Comparison of ENCODE assay signal across 9 mouse cellular contexts in genomic region chr10:21382914-21383313, GRCm38 (mm10). TPM values are rescaled to one million over a fixed set of nuclear protein-coding genes. Genes with fewer than 3 reads are reported as not detected.
DNase-seq lines count a peak whose midpoint lies in the region; ATAC-seq and TF ChIP-seq lines count a peak whose summit lies in the region.
"Had no signal": no experiment of that assay in that cellular context is flagged by ENCODE, and none has a peak within 500 bp of the region (broad histone marks: within the 10 kb centered on the region; RNA-seq: fewer than 3 reads in every experiment).

No protein-coding gene starts in this region.

- H3K4me2 ChIP-seq in limb, embryonic 14.5 days (replicated peaks; ENCODE audit: low read depth, low read length, severe bottlenecking): no peak overlapping the region

- no peak overlapping the region for H3K9ac ChIP-seq in limb, embryonic 14.5 days (ENCODE audit: low read depth, low read length, severe bottlenecking)

- WGBS in limb, embryonic 14.5 days: 27% methylated on average over 6 of the region's 6 CpGs

- intact Hi-C loops in left cerebral cortex, postnatal 36 days (cut with DNase I): loop anchor here (2.0 kb wide), 2 partner anchors 82 to 630 kb away; no protein-coding TSS in a partner anchor

- peak; percentile 28 to 86 for DNase-seq in adrenal gland, adult (ENCODE audit: inconsistent age in 2 of 2, low spot score in 1 of 2)
- no peak for DNase-seq in adrenal gland, postnatal 25 days
- DNase-seq in left cerebral cortex, adult 11 months (ENCODE audit: low spot score): peak; percentile 69
- no peak for DNase-seq in left cerebral cortex, postnatal 36 days (ENCODE audit: low spot score in 2 of 2)
- peak; percentile 92 for DNase-seq in MN1 (ENCODE audit: low spot score)
- peak; percentile 26 for DNase-seq in embryo, embryonic 11.5 days (ENCODE audit: low read depth, low spot score)
- DNase-seq in limb, embryonic 14.5 days (ENCODE audit: low spot score): peak; percentile 91
- peak; percentile 29 for DNase-seq in yolk sac, embryonic 10.5 days (ENCODE audit: low spot score)

- H3K27ac ChIP-seq in limb, embryonic 14.5 days (replicated peaks; ENCODE audit: low read depth, low read length): no peak overlapping the region

- TF ChIP-seq POLR2A in limb, embryonic 14.5 days (IDR thresholded peaks at IDR 0.05; ENCODE audit: borderline replicate concordance, extremely low read depth, insufficient read depth, insufficient read length): no peak

- no peak overlapping the region for H3K4me3 ChIP-seq in limb, embryonic 14.5 days (replicated peaks; ENCODE audit: low read length)

- ATAC-seq in limb, embryonic 14.5 days (ENCODE audit: low FRiP score, low read depth): no peak

- H3K27me3 ChIP-seq in limb, embryonic 14.5 days (ENCODE audit: control insufficient read depth, insufficient read depth, low read length): no peaks in the 10 kb centered on the region

- no peaks in the 10 kb centered on the region for H3K9me3 ChIP-seq in limb, embryonic 14.5 days (ENCODE audit: control insufficient read depth, low read length)

- H3K4me1 ChIP-seq in limb, embryonic 14.5 days (ENCODE audit: control insufficient read depth, insufficient read depth, low read length): no peaks in the 10 kb centered on the region

- no peaks in the 10 kb centered on the region for H3K36me3 ChIP-seq in limb, embryonic 14.5 days (ENCODE audit: control insufficient read depth, insufficient read depth, low read length)

RNA-seq across cellular contexts. Expression of gene Aldh8a1, which starts 5.8 kb away (rescaled TPM):
- total RNA-seq in adrenal gland, postnatal 25 days (2021): 0.12 and 0.67 TPM in 2 replicates
- under 1 TPM; 0.12 to 0.27 TPM for total RNA-seq in left cerebral cortex, postnatal 36 days (2021)
- polyA plus RNA-seq in limb, embryonic 14.5 days (2012; rRNA removed): 0.03 TPM in 2 replicates
- polyA plus RNA-seq in limb, embryonic 14.5 days (2014; fragmentation: Nextera tagmentation; extraction: Ambion mirVana): not detected in 2 replicates
- total RNA-seq: heart, postnatal 36 days had no signal

Comparison
In these comparisons a context has a peak if more than half of its experiments do, and no peak if none do; other contexts are left out.
1. DNase-seq: peak in adrenal gland, adult (2 of 2), left cerebral cortex, adult 11 months (single experiment), MN1 (single experiment), embryo, embryonic 11.5 days (single experiment), limb, embryonic 14.5 days (single experiment) and yolk sac, embryonic 10.5 days (single experiment); none in adrenal gland, postnatal 25 days (single experiment) and left cerebral cortex, postnatal 36 days (0 of 2).